Mouse (Mus musculus) neural tube, embryonic 12.5 days (tissue): ENCODE measurements at regions not wholly inside any gene's neighbourhood (a gene's known extent, or its start where the extent isn't known, plus 50 kb on each side); places are given as distances from the start of the nearest gene placed in this dataset.

Experiments
- ATAC-seq: fragments of 200-750 bp; cut with Nextera tagmentation; 2 replicates; pipeline ENCODE4 v1.8.0; 2017; ENCODE audit warnings: low read depth, mild to moderate bottlenecking, moderate TSS enrichment, moderate library complexity; ENCODE audit not compliant: low FRiP score
- H3K27ac ChIP-seq: fragments of 300-500 bp; sonication (generic); 2 replicates; pipeline ENCODE4 v1.5.1; 2016
- H3K27me3 ChIP-seq: fragments of 300-500 bp; sonication (generic); replicated peaks from 2 replicates; pipeline ENCODE4 v1.6.1; 2016; ENCODE audit warnings: mild to moderate bottlenecking
- H3K36me3 ChIP-seq: fragments of 300-500 bp; sonication (generic); 2 replicates; pipeline ENCODE4 v1.6.1; 2016; ENCODE audit warnings: mild to moderate bottlenecking
- H3K4me1 ChIP-seq: fragments of 300-500 bp; sonication (generic); 2 replicates; pipeline ENCODE4 v1.6.1; 2016
- H3K4me2 ChIP-seq: fragments of 300-500 bp; sonication (generic); replicated peaks from 2 replicates; pipeline ENCODE4 v1.6.1; 2016; ENCODE audit warnings: mild to moderate bottlenecking
- H3K4me3 ChIP-seq: fragments of 300-500 bp; sonication (generic); 2 replicates; pipeline ENCODE4 v1.5.1; 2016
- H3K9ac ChIP-seq: fragments of 300-500 bp; sonication (generic); 2 replicates; pipeline ENCODE4 v1.6.1; 2016; ENCODE audit warnings: mild to moderate bottlenecking
- H3K9me3 ChIP-seq: fragments of 300-500 bp; sonication (generic); 2 replicates; pipeline ENCODE4 v1.6.1; 2016; ENCODE audit warnings: mild to moderate bottlenecking
- WGBS: fragments of 180-500 bp; shearing (Covaris S2); methylation state at CpG from one replicate; pipeline ENCODE4 v1.1.7; 2016; 5-methylcytosine and 5-hydroxymethylcytosine counted together

DNA sequence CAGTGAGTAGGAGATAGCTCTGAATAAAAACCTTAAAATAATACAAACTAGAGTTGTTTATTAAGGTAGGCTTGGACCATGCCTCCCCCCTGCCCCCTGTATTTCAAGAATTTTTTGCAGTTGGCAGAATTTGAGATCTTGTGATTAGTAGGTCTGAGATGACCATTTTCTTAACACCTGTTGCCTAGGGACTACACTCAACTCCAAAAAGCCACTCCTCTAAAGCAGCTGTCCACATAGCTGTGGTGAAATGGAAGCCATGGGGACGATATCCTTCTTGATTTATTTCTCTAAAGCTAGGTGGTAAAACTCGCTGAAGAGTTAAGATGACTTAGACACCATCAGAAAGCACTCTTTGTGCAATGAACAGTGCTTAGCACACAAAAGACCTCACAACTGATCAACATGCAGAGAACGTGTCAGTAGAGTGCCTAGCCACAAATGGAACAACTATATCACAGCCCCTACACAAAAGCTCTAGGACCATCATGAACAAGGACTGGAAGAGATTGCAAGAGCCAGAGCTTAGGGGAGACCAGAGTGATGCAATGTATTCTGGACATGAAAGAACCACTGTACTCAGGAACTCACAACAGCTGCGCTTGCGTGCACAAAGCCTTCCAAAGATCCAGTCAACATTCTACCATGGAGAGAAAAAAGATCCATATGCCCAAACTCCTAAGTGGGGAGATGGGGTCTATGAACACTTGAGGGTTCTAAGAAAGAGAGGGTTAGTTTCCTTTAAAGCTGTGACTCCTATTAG is 147.6 kb downstream of the Plk2 start:
- ATAC-seq = no peak

DNA sequence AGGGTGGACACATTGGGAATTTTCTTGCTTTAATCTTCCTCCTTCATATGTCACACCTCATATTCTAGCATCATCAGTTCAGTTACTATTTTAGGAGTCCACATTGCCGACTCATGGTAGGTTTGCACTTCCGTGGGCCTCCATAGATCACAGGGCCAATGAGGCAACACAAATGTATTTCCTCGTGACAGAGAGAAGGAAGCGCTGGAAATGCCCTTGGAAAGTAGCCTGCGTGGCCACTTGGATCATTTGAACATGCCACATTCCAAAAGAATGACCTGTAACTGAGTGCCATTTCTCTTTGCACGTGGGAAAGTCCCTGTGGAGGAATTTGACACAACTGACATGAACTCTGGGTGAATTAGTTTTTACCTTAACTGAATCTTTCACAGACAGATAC is 150.6 kb downstream of the Plk2 start:
- no peak for ATAC-seq
- no peaks in the 10 kb centered on the region for H3K9me3 ChIP-seq
- H3K36me3 ChIP-seq = no peaks in the 10 kb centered on the region
- no peak overlapping the region for H3K4me2 ChIP-seq
- 71% methylated on average over 6 of the region's 6 CpGs for WGBS
- H3K4me1 ChIP-seq = no peaks in the 10 kb centered on the region
- H3K27me3 ChIP-seq = no peaks in the 10 kb centered on the region
- H3K27ac ChIP-seq = no peak overlapping the region
- H3K4me3 ChIP-seq = no peak overlapping the region
- H3K9ac ChIP-seq = no peak overlapping the region

More for the DNA sequence above, 147.6 kb downstream of the Plk2 start:
- Histone ChIP-seq H3K4me1 (no peaks in the 10 kb centered on the region), H3K4me3 (no peak overlapping the region), H3K4me2 (no peak overlapping the region), H3K27me3 (no peaks in the 10 kb centered on the region), H3K36me3 (no peaks in the 10 kb centered on the region), H3K9me3 (no peaks in the 10 kb centered on the region), H3K27ac (no peak overlapping the region), H3K9ac (no peak overlapping the region)
- WGBS = 76% methylated on average over 5 of the region's 5 CpGs

DNA sequence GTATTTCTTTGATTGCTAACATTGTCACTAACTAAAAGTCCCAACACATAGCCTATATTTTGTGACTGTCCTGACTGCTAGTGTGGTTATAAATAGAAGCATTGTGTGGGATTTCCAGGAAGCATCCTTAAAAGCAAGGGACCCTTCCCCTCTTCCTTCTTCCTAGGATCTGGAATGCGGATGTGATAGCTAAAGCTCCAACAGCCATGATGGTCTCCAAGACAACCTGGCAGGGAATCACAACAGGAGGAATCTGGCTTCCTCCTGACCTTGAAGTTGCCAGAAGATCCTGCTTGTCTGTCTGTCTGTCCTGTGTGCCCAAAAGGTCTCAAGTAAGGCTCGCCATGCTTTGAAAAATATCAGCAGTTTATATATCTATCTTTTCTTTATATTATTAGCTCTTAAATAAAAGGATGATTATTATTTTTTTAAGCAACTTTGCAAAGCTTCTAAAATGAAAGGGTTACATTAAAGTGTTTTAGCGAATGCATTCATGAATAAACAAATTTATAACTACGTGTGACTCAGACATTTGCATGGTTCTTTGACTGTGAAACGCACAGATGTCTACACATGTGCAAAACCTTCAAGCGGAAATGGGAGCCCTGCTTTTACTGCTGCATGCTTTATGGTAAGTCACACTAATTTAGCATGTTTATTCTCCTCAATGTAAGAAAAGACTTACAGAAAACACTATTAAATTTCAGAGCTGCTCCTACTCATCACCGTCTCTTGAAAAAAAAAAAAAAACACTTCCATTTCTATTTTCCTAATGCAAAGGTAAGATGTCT is 160.9 kb downstream of the Plk2 start:
- no peak overlapping the region for H3K27ac ChIP-seq
- H3K4me2 ChIP-seq = no peak overlapping the region
- 79% methylated on average over 7 of the region's 7 CpGs for WGBS
- H3K36me3 ChIP-seq = no peaks in the 10 kb centered on the region
- H3K4me3 ChIP-seq = no peak overlapping the region
- no peak for ATAC-seq
- no peaks in the 10 kb centered on the region for H3K4me1 ChIP-seq
- H3K9ac ChIP-seq = no peak overlapping the region
- no peaks in the 10 kb centered on the region for H3K27me3 ChIP-seq
- no peaks in the 10 kb centered on the region for H3K9me3 ChIP-seq

DNA sequence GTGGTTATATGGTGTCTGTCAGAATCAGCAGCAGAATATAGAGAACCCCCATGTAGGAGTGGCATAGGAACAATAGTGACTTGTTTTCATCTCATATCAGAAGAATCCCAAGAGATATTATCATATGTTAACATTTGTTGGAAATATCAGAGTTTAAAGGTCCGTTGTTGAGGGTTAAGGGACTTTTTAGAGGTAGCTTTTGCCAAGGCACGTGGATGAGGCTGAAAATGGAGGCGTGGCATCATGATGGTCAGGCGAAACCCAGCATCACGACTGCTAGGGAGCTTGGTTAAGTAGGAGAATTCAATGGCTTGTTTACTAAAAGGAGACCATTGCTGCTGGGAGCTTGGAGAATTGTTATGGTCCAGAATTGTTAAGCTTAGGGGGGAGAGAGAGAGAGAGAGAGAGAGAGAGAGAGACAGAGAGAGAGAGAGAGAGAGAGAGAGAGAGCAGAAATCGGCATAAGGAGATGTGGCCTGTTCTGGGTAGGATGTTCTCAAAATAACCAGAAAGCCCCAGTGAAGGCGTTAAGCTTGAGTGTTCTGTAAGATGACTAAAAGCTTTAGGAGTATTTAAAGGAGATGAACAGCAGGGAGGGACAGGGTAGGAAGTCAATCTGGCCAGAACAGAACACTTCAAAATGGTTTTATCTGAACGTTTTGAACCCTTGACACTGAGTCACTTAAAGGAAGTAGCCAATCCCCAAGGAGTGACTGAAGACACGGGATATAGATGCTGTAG is 161.7 kb downstream of the Plk2 start:
- Histone ChIP-seq H3K9me3 (no peaks in the 10 kb centered on the region), H3K4me3 (no peak overlapping the region), H3K36me3 (no peaks in the 10 kb centered on the region), H3K9ac (no peak overlapping the region), H3K4me1 (no peaks in the 10 kb centered on the region), H3K27ac (no peak overlapping the region), H3K27me3 (no peaks in the 10 kb centered on the region), H3K4me2 (no peak overlapping the region)
- 81% methylated on average over 9 of the region's 9 CpGs for WGBS
- ATAC-seq = no peak

DNA sequence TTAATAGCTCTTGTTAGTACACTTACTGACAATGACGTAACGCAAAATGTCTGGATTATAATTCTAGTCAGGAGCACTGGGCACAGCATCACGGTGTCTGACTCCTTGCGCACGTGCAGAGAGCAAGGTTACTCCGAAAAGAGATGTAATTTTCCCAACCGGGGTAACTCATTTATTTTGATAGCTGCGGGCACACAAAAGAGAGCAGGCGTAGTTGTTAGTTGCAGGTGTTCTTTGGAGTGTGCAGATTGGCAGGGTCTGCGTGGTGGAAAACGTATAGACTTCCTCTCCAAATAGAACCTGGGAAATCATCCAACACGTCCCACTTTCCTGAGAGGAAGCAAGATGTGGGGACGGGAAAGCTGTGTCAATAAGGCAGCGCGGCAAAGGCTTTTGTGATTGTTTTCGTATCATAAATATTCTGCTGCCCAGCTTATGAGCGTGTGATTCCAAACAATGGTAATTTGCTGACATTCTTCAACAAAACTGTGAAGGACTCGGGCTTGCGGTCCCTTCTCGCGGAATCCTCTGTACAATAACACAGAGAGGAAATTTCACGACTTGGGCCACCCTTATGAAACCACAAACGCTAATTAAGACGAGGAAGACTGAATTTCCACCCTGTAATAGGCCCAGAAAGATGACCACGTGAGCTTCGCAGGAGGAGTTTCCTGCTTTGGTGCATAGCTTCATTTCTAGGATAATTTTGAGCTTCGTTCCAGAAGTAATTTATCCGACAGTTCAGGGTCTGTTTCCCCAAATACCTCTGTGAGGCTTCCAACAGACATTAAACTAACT is 163.3 kb downstream of the Plk2 start:
- H3K4me2 ChIP-seq = 0 out of 2 replicates have a peak overlapping the region, but pooled peaks have one; percentile 16
- no peaks in the 10 kb centered on the region for H3K4me1 ChIP-seq
- ATAC-seq = no peak
- no peak overlapping the region for H3K27ac ChIP-seq
- WGBS = 59% methylated on average over 28 of the region's 28 CpGs
- H3K4me3 ChIP-seq = no peak overlapping the region
- H3K9me3 ChIP-seq = no peaks in the 10 kb centered on the region
- H3K27me3 ChIP-seq = no peaks in the 10 kb centered on the region
- no peak overlapping the region for H3K9ac ChIP-seq
- H3K36me3 ChIP-seq = no peaks in the 10 kb centered on the region

DNA sequence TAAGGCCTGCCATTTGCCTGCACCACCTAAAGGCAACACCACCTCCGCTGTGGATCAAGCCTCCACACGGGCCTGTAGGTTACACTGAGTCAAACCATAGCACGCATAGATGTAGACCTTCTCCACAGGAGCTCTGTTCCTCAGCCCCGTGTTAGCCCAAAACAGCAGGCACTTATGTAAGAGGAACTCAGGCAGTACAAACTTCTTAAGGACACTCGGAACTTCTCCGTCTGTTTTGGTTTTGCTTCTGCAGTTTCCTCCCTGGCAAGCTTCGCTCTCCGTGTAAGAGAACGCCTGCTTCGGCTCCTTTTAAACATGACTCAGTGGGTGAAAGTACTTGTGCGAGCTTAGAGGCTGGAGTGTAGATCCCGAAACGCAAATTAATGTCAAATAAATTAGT is 165.7 kb downstream of the Plk2 start:
- 87% methylated on average over 13 of the region's 13 CpGs for WGBS
- Histone ChIP-seq H3K27ac (no peak overlapping the region), H3K4me2 (no peak overlapping the region), H3K4me1 (no peaks in the 10 kb centered on the region), H3K9ac (no peak overlapping the region), H3K36me3 (no peaks in the 10 kb centered on the region), H3K9me3 (no peaks in the 10 kb centered on the region), H3K4me3 (no peak overlapping the region), H3K27me3 (no peaks in the 10 kb centered on the region)
- no peak for ATAC-seq

DNA sequence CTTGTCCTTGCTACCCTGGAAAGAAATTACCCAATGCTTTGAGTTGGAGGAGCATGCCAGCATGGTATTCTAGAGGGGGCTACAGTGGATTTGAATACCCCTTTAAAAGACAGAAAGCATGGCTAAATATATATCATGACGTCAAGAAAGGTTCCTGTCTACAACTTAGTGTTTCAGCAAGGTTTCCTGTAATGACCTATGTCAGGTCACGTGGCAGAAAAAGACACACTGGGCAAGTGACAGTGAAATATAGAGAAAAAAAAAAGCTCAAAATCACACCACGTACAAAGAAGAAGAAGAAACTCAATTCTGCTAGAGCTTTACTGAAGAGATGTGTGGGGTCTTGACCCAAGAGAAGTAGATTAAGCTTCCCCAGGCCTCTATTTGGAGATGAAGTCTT is 167.7 kb downstream of the Plk2 start:
- no peak for ATAC-seq
- Histone ChIP-seq H3K36me3 (no peaks in the 10 kb centered on the region), H3K27me3 (no peaks in the 10 kb centered on the region), H3K4me2 (no peak overlapping the region), H3K9me3 (no peaks in the 10 kb centered on the region), H3K4me3 (no peak overlapping the region), H3K9ac (no peak overlapping the region), H3K4me1 (no peaks in the 10 kb centered on the region), H3K27ac (no peak overlapping the region)
- WGBS = 79% methylated on average over 3 of the region's 3 CpGs

DNA sequence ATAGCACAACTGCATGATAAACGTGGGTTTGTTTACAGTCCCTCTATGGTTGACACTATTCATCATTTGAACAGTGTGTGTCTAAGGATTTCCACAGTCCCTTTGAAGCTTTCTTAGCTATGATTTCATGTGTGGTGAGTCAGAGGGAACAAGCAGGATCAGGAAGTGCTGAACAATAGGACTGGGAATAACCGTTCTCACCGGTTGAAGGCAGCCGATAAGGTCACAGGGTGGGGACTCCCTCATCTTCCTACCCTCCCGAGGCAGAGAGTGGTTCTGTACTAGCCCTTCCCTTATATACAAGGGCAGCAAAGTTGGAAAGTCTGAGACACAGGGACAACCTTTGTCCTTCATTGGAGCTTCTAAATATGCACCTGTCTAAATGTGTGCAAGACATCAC is 168.1 kb downstream of the Plk2 start:
- no peaks in the 10 kb centered on the region for H3K9me3 ChIP-seq
- 64% methylated on average over 5 of the region's 5 CpGs for WGBS

DNA sequence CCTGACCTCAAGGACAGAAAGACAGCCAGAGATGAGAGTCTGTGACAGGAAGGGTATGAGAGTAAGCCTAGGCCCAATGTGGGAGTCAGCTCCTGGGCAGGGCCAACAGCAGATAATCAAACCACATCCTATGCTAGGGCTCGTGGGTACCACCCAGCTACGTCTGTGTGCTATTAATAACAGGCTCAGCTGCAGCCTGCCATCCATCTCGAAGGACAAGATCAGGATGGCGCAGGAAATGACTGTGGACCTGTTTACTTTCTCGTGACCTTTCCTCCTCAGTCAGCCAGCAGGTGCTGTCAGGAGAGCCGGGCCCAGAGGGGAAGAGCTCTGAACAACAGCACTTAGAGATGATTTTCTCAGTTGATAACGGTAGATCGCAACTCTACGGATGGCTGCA is 169.1 kb downstream of the Plk2 start:
- Histone ChIP-seq H3K36me3 (no peaks in the 10 kb centered on the region), H3K27ac (no peak overlapping the region), H3K4me1 (no peaks in the 10 kb centered on the region), H3K4me3 (no peak overlapping the region), H3K27me3 (no peaks in the 10 kb centered on the region), H3K4me2 (no peak overlapping the region), H3K9ac (no peak overlapping the region), H3K9me3 (no peaks in the 10 kb centered on the region)
- 69% methylated on average over 9 of the region's 9 CpGs for WGBS
- ATAC-seq = no peak

More for the DNA sequence above, 168.1 kb downstream of the Plk2 start:
- Histone ChIP-seq H3K9ac (no peak overlapping the region), H3K4me3 (no peak overlapping the region), H3K27me3 (no peaks in the 10 kb centered on the region), H3K4me2 (no peak overlapping the region), H3K4me1 (no peaks in the 10 kb centered on the region), H3K36me3 (no peaks in the 10 kb centered on the region), H3K27ac (no peak overlapping the region)
- no peak for ATAC-seq

DNA sequence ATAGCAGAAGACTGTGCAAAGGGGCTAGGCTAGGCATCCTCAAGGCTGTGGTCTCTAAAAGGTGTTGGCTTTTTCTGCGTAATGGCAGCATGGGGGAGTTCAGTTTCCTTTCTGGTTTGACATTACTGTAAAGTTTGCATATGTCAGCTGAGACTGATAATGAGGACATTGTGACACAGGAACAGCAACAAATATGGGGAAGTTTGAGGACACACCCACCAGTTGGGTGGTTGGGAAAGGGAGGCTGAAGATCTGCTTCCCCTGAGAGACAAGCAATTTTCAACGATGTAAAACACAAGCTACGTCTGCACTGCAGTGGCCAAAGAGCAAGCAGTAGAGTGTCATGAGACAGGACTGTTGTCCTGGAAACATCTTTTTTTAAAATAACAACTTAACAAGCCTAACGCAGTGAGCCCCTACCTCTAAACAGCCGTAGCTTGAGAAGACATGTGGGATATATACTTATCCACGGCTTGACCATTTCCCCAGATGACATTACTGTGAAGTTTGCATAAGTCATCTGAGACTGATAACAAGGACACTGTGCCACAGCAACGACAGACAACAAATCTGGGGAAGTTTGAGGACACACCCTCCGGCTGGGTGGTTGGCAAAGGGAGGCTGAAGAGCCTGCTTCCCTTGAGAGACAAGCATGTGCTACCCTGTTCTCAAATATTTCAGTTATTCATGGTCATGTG is 173.8 kb downstream of the Plk2 start:
- no peaks in the 10 kb centered on the region for H3K9me3 ChIP-seq
- WGBS = 88% methylated on average over 8 of the region's 8 CpGs
- H3K27me3 ChIP-seq = no peaks in the 10 kb centered on the region
- H3K4me1 ChIP-seq = no peaks in the 10 kb centered on the region
- H3K4me3 ChIP-seq = no peak overlapping the region
- H3K4me2 ChIP-seq = no peak overlapping the region
- no peak overlapping the region for H3K9ac ChIP-seq
- no peak overlapping the region for H3K27ac ChIP-seq
- H3K36me3 ChIP-seq = no peaks in the 10 kb centered on the region
- no peak for ATAC-seq

DNA sequence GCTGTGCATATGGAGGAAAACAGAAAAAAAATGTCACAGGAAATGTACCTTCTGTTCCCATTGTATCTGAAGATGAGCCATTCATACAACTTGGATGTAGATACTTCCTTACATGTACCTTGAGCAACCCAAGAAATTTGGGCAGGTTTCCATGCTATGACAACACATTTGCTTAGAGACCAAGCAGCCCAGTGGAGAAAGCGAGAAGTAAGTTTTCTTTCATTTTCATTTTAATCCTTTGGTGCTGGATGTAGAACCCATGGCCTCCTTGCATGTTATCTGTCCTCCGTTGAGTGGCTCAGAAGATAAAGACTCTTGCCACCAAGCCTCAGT is 174.3 kb downstream of the Plk2 start:
- Histone ChIP-seq H3K4me1 (no peaks in the 10 kb centered on the region), H3K9me3 (no peaks in the 10 kb centered on the region), H3K9ac (no peak overlapping the region), H3K36me3 (no peaks in the 10 kb centered on the region), H3K27ac (no peak overlapping the region), H3K4me3 (no peak overlapping the region), H3K4me2 (no peak overlapping the region), H3K27me3 (no peaks in the 10 kb centered on the region)
- WGBS = 95% methylated on average over 2 of the region's 2 CpGs
- no peak for ATAC-seq
